Mouse (Mus musculus): Measurements from ENCODE around the gene Ceacam16.
A peak's percentile ranks its signal among the peaks of the same experiment; 100 is the strongest.

Ceacam16 gene

DNA sequence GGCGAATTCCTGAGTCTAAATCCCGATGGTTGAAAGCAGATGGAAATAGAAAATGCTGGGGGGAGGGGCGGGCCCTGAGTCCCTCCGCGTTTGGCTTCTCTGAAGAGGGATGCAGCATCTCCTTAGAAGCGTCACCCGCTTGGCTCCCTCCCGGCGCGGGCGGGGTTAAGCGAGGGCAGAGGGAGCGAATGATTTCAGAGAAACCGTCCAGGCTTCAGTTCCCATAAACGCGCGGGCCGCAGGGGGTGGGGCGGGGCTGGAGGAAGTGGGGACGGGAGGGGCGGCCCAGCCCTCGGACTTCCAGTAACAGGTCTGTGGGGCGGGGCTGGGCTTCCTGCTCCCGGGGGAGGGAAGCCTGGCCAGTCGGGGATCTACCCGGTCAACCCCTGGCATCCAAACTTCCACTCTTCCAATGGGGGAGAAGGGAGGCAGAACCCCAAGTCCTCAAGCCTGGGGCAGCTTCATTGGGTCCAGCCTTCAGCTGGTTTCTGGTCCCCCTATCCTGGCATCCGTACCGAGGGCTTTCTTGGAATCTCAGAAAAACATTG is 44.8 kb downstream of the Ceacam16 start:
- DNase-seq (ENCODE audit: low spot score in 2 of 2), result peak; percentile 57 to 86

DNA sequence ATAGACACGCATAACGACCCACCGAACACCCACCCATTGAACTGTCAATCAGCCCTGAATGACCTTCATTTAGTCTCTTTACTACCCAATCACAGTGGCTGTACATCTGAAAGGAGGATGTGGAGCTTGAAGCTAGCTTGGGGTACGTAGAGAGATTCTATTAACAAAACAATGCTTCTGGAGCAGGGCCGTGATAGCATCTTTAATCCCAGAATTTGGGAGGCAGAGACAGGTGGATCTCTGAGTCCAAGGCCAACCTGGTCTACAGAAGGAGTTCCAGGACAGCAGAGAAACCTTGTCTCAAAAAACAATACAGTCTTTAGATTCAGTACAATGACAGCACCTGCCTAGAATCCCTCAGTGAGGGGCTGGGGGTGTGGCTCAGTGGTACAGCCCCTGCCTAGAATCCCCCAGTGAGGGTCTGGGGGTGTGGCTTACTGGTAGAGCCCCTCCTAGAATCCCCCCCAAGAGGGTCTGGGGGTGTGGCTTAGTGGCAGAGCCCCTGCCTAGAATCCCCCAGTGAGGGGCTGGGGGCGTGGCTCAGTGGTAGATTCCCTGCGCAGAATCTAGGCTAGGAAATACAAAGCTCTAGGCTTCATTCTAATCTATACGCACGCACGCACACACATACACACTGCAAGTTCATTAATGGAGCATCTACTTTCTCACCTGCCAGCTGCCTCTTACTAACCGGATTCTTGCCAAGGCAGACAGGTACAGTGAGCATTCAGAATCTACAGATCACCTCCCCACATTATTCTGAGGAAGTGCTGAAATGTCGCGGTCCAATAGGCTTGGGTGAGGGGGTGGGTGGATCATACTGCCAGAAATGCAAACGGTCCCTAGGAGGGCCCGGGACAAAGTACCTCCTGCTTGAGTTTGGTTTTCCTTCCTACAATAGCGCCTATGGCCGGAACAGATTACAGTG is 45.5 kb downstream of the Ceacam16 start:
- DNase-seq (ENCODE audit: low spot score in 2 of 2), result no peak

DNA sequence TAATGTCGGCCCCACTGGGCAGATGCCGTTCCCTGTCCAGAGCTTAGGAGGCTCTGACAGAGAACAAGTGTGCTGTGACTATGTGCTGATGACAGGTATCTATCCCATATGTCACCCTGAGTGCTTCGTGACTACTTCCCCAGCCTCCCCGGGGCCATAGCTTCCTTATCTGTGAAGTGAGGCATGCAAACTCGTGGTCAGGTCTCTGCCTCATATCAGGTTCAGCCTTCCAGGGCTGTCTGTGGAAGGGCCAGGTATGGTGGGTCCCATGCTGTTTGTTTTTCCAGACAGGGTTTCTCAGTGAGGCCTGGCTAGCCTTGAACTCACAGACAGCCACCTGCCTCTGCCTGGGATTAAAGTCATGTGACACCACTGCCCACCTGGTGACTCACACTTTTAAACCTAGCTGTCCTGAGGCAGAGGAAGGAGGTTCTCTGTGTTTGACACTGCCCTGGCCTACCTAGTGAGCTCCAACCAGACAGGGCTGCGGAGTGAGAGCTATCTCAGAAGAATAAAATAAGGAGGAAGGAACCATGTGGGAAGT is 47.4 kb downstream of the Ceacam16 start:
- no peak for DNase-seq (ENCODE audit: low spot score in 2 of 2)

DNA sequence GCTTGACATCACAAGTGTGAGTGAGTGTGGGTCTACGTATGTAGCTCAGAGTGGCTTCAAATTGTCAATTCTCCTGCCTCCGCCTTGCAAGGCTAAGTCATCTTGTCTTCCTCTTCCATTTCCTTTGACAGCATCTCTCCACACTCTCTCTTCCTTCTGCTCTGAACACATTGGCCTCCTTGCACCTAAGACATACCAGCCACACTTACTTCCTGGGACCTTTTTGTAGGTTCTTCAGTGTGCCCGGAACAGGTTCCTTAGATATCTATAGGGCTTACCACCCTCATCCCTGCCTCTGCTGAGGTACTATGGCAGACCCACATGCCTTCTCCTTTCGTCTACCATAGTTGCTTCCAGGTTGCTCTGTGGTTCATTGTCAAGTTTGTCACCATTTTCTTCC is 47.9 kb downstream of the Ceacam16 start:
- no peak for DNase-seq (ENCODE audit: low spot score in 2 of 2)

DNA sequence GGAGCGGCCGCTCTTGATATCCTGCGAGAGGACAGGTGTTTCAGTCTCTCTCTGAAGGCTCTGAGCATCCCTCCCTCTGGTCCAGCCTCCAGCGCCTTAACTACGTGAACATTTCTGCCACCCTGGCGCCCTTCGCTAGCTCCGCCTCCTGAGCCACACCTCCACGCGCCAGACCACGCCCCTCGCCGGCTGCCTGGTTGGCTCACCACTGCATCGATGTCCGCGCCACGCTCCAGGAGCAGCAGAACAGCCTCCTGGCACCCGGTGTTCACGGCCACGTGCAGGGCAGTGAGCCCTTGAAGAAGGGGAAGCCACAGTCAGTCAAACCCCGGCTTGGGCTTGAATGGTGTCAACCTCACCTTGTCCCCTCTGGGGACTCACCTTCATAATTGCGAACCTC is 50.0 kb downstream of the Ceacam16 start:
- DNase-seq (ENCODE audit: low spot score in 2 of 2), result peak in 1 of 2 experiments; percentile 80

DNA sequence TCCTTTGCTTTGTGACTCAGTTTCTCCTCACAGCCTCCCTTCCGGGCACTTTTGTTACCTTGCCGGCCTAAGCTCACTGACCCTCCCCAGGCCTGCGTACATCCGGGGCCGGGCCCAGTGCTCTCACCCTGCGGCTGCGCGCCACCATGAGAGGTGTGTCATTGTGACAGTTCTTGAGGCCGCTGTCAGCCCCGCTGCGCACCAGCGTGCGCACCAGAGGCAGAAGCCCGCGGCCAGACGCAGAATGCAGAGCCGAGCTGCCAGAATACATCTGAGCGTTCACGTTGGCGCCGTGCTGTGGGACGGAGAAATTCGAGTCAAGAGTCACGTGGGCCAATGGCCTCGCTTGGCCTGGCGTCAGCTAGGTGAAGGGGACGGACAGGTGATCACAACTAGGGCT is 51.7 kb downstream of the Ceacam16 start:
- DNase-seq (ENCODE audit: low spot score in 2 of 2), result no peak

DNA sequence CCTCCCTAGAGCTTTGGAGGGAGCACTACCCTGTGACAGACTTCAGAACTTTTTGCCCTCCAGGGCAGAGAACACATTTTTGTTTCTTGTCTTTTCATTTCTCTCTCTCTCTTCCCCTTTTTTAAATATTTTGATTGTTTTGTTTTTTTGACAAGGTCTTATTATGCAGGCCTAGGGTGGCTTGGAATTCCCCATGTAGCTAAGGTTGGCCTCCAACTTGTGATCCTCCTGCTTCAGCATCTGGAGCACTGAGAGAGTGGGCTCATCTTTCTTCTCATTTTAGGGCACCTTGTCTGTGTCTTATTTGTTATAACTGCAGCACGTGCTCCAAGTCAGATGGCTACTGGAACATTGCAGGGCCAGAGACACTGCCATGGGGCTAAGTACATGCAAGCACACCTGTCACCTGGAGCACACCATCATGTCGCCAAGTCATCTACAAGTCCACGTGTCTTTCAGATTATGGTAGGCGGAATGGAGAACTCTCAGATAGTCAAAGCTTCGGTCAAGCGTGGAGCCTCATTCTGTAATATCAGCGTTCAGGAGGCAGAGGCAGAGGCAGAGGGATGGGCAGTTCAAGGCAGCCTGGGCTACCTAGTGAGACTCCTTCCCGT is 54.6 kb downstream of the Ceacam16 start:
- no peak for DNase-seq (ENCODE audit: low spot score in 2 of 2)

DNA sequence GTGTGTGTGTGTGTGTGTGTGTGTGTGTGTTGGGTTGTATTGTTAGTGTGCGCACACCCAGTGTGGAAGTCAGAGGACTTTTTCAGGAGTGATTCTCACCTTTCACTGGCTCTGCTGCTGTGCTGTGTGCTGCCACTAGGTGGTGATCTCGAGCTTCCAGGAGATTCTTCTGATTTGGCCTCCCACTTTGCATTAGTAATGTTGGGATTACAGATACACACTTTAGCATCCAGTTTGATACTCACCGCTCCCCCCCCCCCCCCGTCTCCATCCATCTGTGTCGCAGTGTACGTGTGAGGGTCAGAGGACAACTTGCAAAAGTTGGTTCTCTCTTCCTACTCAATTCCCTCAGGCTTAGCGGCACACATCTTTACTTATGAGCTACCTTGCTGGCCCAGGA is 58.1 kb downstream of the Ceacam16 start:
- peak; percentile 63 to 82 for DNase-seq (ENCODE audit: low spot score in 2 of 2)

Measured in spleen, postnatal 10 days (tissue).